Mouse (Mus musculus) olfactory bulb, adult 2 months (tissue): ENCODE results near the gene Mpped1.

ENCODE experiments used
- CTCF ChIP-seq: fragments of 200-500 bp; IDR thresholded peaks from 2 replicates; pipeline ENCODE4 v1.5.1; 2012; ENCODE audit warnings: low read depth, mild to moderate bottlenecking, low read length, moderate library complexity; ENCODE audit not compliant: insufficient read depth
- POLR2A ChIP-seq: fragments of 200-500 bp; IDR thresholded peaks from 2 replicates; pipeline ENCODE4 v1.6.1; 2012; ENCODE audit warnings: mild to moderate bottlenecking, low read depth, low read length, moderate library complexity; ENCODE audit not compliant: insufficient read depth

DNA sequence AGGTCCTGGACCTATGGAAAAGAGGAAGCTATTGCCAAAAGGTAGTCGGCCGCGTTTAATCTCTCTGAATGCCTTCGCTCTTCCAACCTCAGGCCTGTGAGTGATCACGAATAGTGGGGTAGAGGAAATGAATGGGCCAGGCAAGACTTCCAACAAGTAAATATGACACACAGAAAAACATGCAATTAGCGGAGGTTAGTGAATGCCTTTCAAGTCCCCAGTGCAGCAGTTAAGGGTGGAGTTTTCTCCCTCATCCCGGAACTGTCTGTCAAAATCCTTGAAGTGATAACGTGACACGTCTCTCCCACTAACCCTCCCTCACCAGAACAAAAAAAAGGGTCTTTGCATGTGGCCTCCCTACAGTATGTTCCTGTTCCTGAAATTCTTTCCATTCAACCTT is 3.0 kb downstream of the Mpped1 start:
- no peak for TF ChIP-seq CTCF
- TF ChIP-seq POLR2A, result no peak
